Mouse (Mus musculus) embryo, embryonic 11.5 days (tissue): ENCODE measurements around the gene Enpp3.
"Not testable (repeated sequence)": the region's sequence is repeated elsewhere in the genome, so short reads cannot be mapped to it uniquely, and the experiment has no call there.

Experiments used
- DNase-seq: peaks from one replicate; pipeline ENCODE4 v3.0.0-alpha.2; 2012; ENCODE audit warnings: low read depth, low spot score

Enpp3 gene

GRCm38 (mm10) chr10:24823265-24823664 lies 19.4 kb downstream of the Enpp3 start:
- no peak for DNase-seq

GRCm38 (mm10) chr10:24822842-24823241 lies 19.8 kb downstream of the Enpp3 start:
- no peak for DNase-seq

GRCm38 (mm10) chr10:24821990-24822676 lies 20.5 kb downstream of the Enpp3 start:
- no peak for DNase-seq

- DNase-seq: no peak
Observed at GRCm38 (mm10) chr10:24819526-24819925, 23.1 kb downstream of the Enpp3 start.

GRCm38 (mm10) chr10:24810639-24811038 lies 32.0 kb downstream of the Enpp3 start:
- no peak for DNase-seq

GRCm38 (mm10) chr10:24806756-24807155 lies 35.9 kb downstream of the Enpp3 start:
- DNase-seq: no peak

GRCm38 (mm10) chr10:24805876-24806275 lies 36.7 kb downstream of the Enpp3 start:
- no peak for DNase-seq

- no peak for DNase-seq
Observed at GRCm38 (mm10) chr10:24805173-24805572, 37.5 kb downstream of the Enpp3 start.

- DNase-seq: not testable (repeated sequence)
Observed at GRCm38 (mm10) chr10:24802742-24803244, 39.8 kb downstream of the Enpp3 start.

GRCm38 (mm10) chr10:24801796-24802195 lies 40.8 kb downstream of the Enpp3 start:
- no peak for DNase-seq

- no peak for DNase-seq
Observed at GRCm38 (mm10) chr10:24797246-24797645, 45.4 kb downstream of the Enpp3 start.

- no peak for DNase-seq
Observed at GRCm38 (mm10) chr10:24792756-24793155, 49.9 kb downstream of the Enpp3 start.

- no peak for DNase-seq
Observed at GRCm38 (mm10) chr10:24789747-24790545, 52.7 kb downstream of the Enpp3 start.

GRCm38 (mm10) chr10:24785345-24785744 lies 57.3 kb downstream of the Enpp3 start:
- DNase-seq: no peak

- no peak for DNase-seq
Observed at GRCm38 (mm10) chr10:24784624-24785276, 57.9 kb downstream of the Enpp3 start.

GRCm38 (mm10) chr10:24783946-24784345 lies 58.7 kb downstream of the Enpp3 start:
- no peak for DNase-seq

GRCm38 (mm10) chr10:24778643-24779020 lies 64.0 kb downstream of the Enpp3 start:
- DNase-seq: no peak

- DNase-seq: no peak
Observed at GRCm38 (mm10) chr10:24777916-24778642, 64.5 kb downstream of the Enpp3 start.

- DNase-seq: no peak
Observed at GRCm38 (mm10) chr10:24769496-24769895, 73.1 kb downstream of the Enpp3 start.

- DNase-seq: no peak
Observed at GRCm38 (mm10) chr10:24767695-24768094, 74.9 kb downstream of the Enpp3 start.

- no peak for DNase-seq
Observed at GRCm38 (mm10) chr10:24766061-24766460, 76.6 kb downstream of the Enpp3 start.
